Mouse (Mus musculus): ENCODE data around the gene Decr2. TPM values are rescaled to one million over a fixed set of nuclear protein-coding genes. Genes with fewer than 3 reads are reported as not detected.

Decr2 gene
- polyA plus RNA-seq, 1 experiment from 2014 or later = 44.8 TPM

GRCm38 (mm10) chr17:26068831-26069739, 21.1 kb downstream of the Decr2 start, which contains the start of gene Rab11fip3:
Gene Rab11fip3 (minus strand): TSS chr17:26069555.
- Histone ChIP-seq H3K36me3 (ENCODE audit: insufficient read depth, low read length) (0 out of 2 replicates have a peak, but pooled peaks cover 2% of the 10 kb centered on the region), H3K27ac (peak within 1 kb of the TSS; percentile 66), H3K27me3 (ENCODE audit: insufficient read depth, low read length) (no peaks in the 10 kb centered on the region), H3K4me1 (replicated peaks; ENCODE audit: insufficient read depth, low read length) (peaks cover 22% of the 10 kb centered on the region), H3K9me3 (replicated peaks; ENCODE audit: low read length) (no peaks in the 10 kb centered on the region), H3K4me3 (replicated peaks; ENCODE audit: low read depth, low read length) (peak within 1 kb of the TSS; percentile 85), H3K4me2 (ENCODE audit: low read length) (peak within 1 kb of the TSS; percentile 97), H3K9ac (ENCODE audit: low read depth, low read length) (peak within 1 kb of the TSS; percentile 71)
- ATAC-seq (replicated peaks; ENCODE audit: low FRiP score, low read depth) = peak; percentile 83
- under 1% methylated on average over 82 of the region's 94 CpGs for WGBS
- TF ChIP-seq CTCF (IDR thresholded peaks at IDR 0.05; ENCODE audit: low read depth) = no peak; the same call in 1 of the 2 replicates
- DNase-seq (ENCODE audit: low spot score) = peak; percentile 91

- WGBS = 1% methylated on average over 44 of the region's 44 CpGs
- no peaks in the 10 kb centered on the region for H3K9me3 ChIP-seq (replicated peaks; ENCODE audit: low read length)
- peaks cover 22% of the 10 kb centered on the region for H3K4me1 ChIP-seq (replicated peaks; ENCODE audit: insufficient read depth, low read length)
- H3K9ac ChIP-seq (ENCODE audit: low read depth, low read length) = peak overlapping the region; percentile 71
- peak overlapping the region; percentile 66; the same call in 1 of the 2 replicates for H3K27ac ChIP-seq
- ATAC-seq (replicated peaks; ENCODE audit: low FRiP score, low read depth) (0 out of 2 replicates have a peak, but pooled peaks have one; percentile 19), DNase-seq (ENCODE audit: low spot score) (no peak)
- peak overlapping the region; percentile 85 for H3K4me3 ChIP-seq (replicated peaks; ENCODE audit: low read depth, low read length)
- H3K4me2 ChIP-seq (ENCODE audit: low read length) = peak overlapping the region; percentile 97
- H3K27me3 ChIP-seq (ENCODE audit: insufficient read depth, low read length) = no peaks in the 10 kb centered on the region
- H3K36me3 ChIP-seq (ENCODE audit: insufficient read depth, low read length) = 0 out of 2 replicates have a peak, but pooled peaks cover 3% of the 10 kb centered on the region
- TF ChIP-seq CTCF (IDR thresholded peaks at IDR 0.05; ENCODE audit: low read depth) = no peak
These were observed 21.9 kb downstream of the Decr2 start for GRCm38 (mm10) chr17:26068024-26068830.

DNA sequence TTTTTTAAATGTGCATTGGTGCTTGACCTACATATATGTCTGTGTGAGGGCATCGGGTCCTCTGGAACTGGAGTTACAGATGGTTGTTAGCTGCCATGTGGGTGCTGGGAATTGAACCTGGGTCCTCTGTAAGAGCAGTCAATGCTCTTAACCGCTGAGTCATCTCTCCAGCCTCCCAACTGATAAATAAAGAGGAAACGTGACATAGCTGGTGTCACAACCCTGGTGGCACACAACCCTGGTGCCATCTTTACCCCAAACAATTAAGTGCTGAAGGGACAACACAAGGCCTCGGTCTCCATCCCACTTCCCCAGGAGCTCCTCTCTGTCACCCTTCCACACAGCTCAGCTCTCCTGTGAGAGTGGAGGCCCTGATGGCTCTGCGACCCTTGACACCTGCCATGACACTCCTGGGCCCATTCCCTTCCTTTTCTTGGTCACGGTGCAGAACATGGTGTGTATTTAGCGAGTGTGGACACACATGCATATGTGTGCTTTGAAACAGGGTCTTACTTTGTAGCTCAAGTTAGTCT, 23.6 kb downstream of the Decr2 start:
- Histone ChIP-seq H3K4me1 (replicated peaks; ENCODE audit: insufficient read depth, low read length) (peaks cover 22% of the 10 kb centered on the region), H3K27ac (no peak overlapping the region), H3K4me2 (ENCODE audit: low read length) (peak overlapping the region; percentile 97), H3K4me3 (replicated peaks; ENCODE audit: low read depth, low read length) (no peak overlapping the region), H3K36me3 (ENCODE audit: insufficient read depth, low read length) (0 out of 2 replicates have a peak, but pooled peaks cover 5% of the 10 kb centered on the region), H3K9ac (ENCODE audit: low read depth, low read length) (no peak overlapping the region), H3K27me3 (ENCODE audit: insufficient read depth, low read length) (no peaks in the 10 kb centered on the region), H3K9me3 (replicated peaks; ENCODE audit: low read length) (no peaks in the 10 kb centered on the region)
- ATAC-seq (replicated peaks; ENCODE audit: low FRiP score, low read depth) (no peak), DNase-seq (ENCODE audit: low spot score) (no peak)
- no peak for TF ChIP-seq CTCF (IDR thresholded peaks at IDR 0.05; ENCODE audit: low read depth)
- whole genome bisulfite sequencing = 94% methylated on average over 7 of the region's 7 CpGs

DNA sequence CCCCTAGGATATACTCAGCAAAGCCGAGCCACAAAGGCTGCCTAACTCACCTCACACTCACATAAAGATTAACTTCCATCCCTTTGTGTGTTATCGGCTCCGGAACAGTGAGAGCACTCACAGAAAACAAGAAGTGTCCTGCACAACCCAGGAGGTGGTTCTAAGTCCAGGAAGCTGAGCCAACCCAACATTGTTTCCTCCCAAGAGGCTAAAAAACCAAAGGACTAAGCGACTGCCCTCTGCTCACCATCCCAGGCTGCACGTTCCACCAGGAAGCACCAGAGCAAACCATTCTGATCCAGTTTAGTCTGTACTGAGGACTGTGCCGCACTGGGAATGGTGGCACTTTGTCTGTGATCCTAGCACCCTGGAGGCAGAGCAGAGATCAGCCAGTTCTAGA, 25.2 kb downstream of the Decr2 start:
- 65% methylated on average over 6 of the region's 6 CpGs for WGBS
- DNase-seq (ENCODE audit: low spot score) (no peak), ATAC-seq (replicated peaks; ENCODE audit: low FRiP score, low read depth) (no peak)
- no peak for TF ChIP-seq CTCF (IDR thresholded peaks at IDR 0.05; ENCODE audit: low read depth)
- Histone ChIP-seq H3K4me1 (replicated peaks; ENCODE audit: insufficient read depth, low read length) (peaks cover 18% of the 10 kb centered on the region), H3K36me3 (ENCODE audit: insufficient read depth, low read length) (0 out of 2 replicates have a peak, but pooled peaks cover 5% of the 10 kb centered on the region), H3K9me3 (replicated peaks; ENCODE audit: low read length) (no peaks in the 10 kb centered on the region), H3K9ac (ENCODE audit: low read depth, low read length) (no peak overlapping the region), H3K4me3 (replicated peaks; ENCODE audit: low read depth, low read length) (no peak overlapping the region), H3K4me2 (ENCODE audit: low read length) (no peak overlapping the region), H3K27ac (no peak overlapping the region), H3K27me3 (ENCODE audit: insufficient read depth, low read length) (no peaks in the 10 kb centered on the region)

GRCm38 (mm10) chr17:26057787-26058567, 32.2 kb downstream of the Decr2 start:
- no peak overlapping the region for H3K4me2 ChIP-seq (ENCODE audit: low read length)
- 0 out of 2 replicates have a peak, but pooled peaks cover 2% of the 10 kb centered on the region for H3K36me3 ChIP-seq (ENCODE audit: insufficient read depth, low read length)
- ATAC-seq (replicated peaks; ENCODE audit: low FRiP score, low read depth) (no peak), DNase-seq (ENCODE audit: low spot score) (no peak)
- TF ChIP-seq CTCF (IDR thresholded peaks at IDR 0.05; ENCODE audit: low read depth) = no peak
- H3K9me3 ChIP-seq (replicated peaks; ENCODE audit: low read length) = no peaks in the 10 kb centered on the region
- no peak overlapping the region for H3K4me3 ChIP-seq (replicated peaks; ENCODE audit: low read depth, low read length)
- H3K4me1 ChIP-seq (replicated peaks; ENCODE audit: insufficient read depth, low read length) = peaks cover 12% of the 10 kb centered on the region; the same call in 1 of the 2 replicates
- WGBS = 66% methylated on average over 9 of the region's 9 CpGs
- H3K27me3 ChIP-seq (ENCODE audit: insufficient read depth, low read length) = no peaks in the 10 kb centered on the region
- no peak overlapping the region for H3K27ac ChIP-seq
- H3K9ac ChIP-seq (ENCODE audit: low read depth, low read length) = no peak overlapping the region
